20 mouse cellular contexts compared by ENCODE assay signal in genomic region chr11:60715833-60716232, GRCm38 (mm10). TPM values are rescaled to one million over a fixed set of nuclear protein-coding genes. Genes with fewer than 3 reads are reported as not detected.
A peak's percentile ranks its signal among the peaks of the same experiment; 100 is the strongest.
DNase-seq lines count a peak whose midpoint lies in the region; ATAC-seq and TF ChIP-seq lines count a peak whose summit lies in the region.
"Had no signal": no experiment of that assay in that cellular context is flagged by ENCODE, and none has a peak within 500 bp of the region (broad histone marks: within the 10 kb centered on the region; RNA-seq: fewer than 3 reads in every experiment).

No protein-coding gene starts in this region.

- H3K4me2 ChIP-seq in myocyte (ENCODE audit: low read depth): no peak overlapping the region
- H3K4me2 ChIP-seq: embryonic facial prominence, embryonic 12.5 days; forebrain, embryonic 13.5 days; forebrain, embryonic 15.5 days had no signal

- no peak overlapping the region for H3K4me3 ChIP-seq in myocyte
- H3K4me3 ChIP-seq: embryonic facial prominence, embryonic 10.5 days; embryonic facial prominence, embryonic 12.5 days; forebrain, embryonic 13.5 days; forebrain, embryonic 15.5 days had no signal

- no peak overlapping the region for H3ac ChIP-seq in myocyte (ENCODE audit: control insufficient read depth, insufficient read length)

- H3K27me3 ChIP-seq in myocyte (ENCODE audit: control insufficient read depth, insufficient read depth, insufficient read length): no peaks in the 10 kb centered on the region
- H3K27me3 ChIP-seq: CH12.LX; embryonic facial prominence, embryonic 12.5 days; forebrain, embryonic 13.5 days; forebrain, embryonic 15.5 days; Patski had no signal

- H3K79me2 ChIP-seq in myocyte (ENCODE audit: control insufficient read depth, insufficient read depth): no peaks in the 10 kb centered on the region

- no peak for TF ChIP-seq POLR2A in myocyte (IDR thresholded peaks at IDR 0.05; ENCODE audit: insufficient read length, low read depth)

- peaks cover 10% of the 10 kb centered on the region for H3K36me3 ChIP-seq in myocyte (ENCODE audit: control insufficient read depth, insufficient read depth)

- DNase-seq in cerebellum, adult 11-12 months: peak; percentile 1
- DNase-seq in heart, adult 11 months: peak; percentile 88
- no peak for DNase-seq in heart, adult 18-20 months
- DNase-seq: adrenal gland, adult 8-10 months; adrenal gland, postnatal 36 days; B cell, adult 2 months; cerebellum, adult 2 months; cerebellum, adult 9-10 months; cerebellum, postnatal 10 days; forebrain, postnatal 0 days had no signal

- ATAC-seq in cerebellum, adult (ENCODE audit: insufficient number of reproducible peaks, low FRiP score, low TSS enrichment): no peak
- ATAC-seq: activated CD4-positive, CD25-positive, alpha-beta regulatory T cell, adult 4 months; CD4-positive, CD25-positive, alpha-beta regulatory T cell, adult 4 months; forebrain, embryonic 13.5 days; forebrain, embryonic 15.5 days; forebrain, postnatal 0 days; Patski had no signal

TF ChIP-seq in myocyte, 11 proteins besides CTCF, POLR2A, EP300 and RAD21:
- no peak for TF ChIP-seq MYOG (IDR thresholded peaks at IDR 0.05; ENCODE audit: control insufficient read depth in 1 of 3, insufficient read depth in 1 of 3, insufficient read length in 2 of 3, low read depth in 2 of 3)
- peak; percentile 42 for TF ChIP-seq POLR2AphosphoS2 (IDR thresholded peaks at IDR 0.05; ENCODE audit: insufficient read length, low read depth)
TF ChIP-seq in myocyte: peak in this region for 1.

RNA-seq across cellular contexts. Expression of gene Flii, which starts 11.2 kb away (rescaled TPM):
- 100 to 1,000 TPM; 124 to 129 TPM for total RNA-seq in heart, adult 18-20 months (2021)
- polyA plus RNA-seq in myocyte (2012; fragmentation: generic; extraction: Trizol): 247 TPM

RNA-seq across cellular contexts. Expression of gene Mief2, which starts 12.4 kb away (rescaled TPM):
- total RNA-seq in heart, adult 18-20 months (2021): 10 to 100 TPM; 30.5 to 34.2 TPM
- 49.7 TPM for polyA plus RNA-seq in myocyte (2012; fragmentation: generic; extraction: Trizol)

RNA-seq across cellular contexts. Expression of gene Llgl1, which starts 16.3 kb away (rescaled TPM):
- 10 to 100 TPM; 10.4 to 10.8 TPM for total RNA-seq in heart, adult 18-20 months (2021)
- polyA plus RNA-seq in myocyte (2012; fragmentation: generic; extraction: Trizol): 33.4 TPM

Comparison
In these comparisons a context has a peak if more than half of its experiments do, and no peak if none do; other contexts are left out.
1. DNase-seq: peak in cerebellum, adult 11-12 months (single experiment) and heart, adult 11 months (single experiment); none in heart, adult 18-20 months (0 of 2).